Mouse (Mus musculus) heart, embryonic 16.5 days (tissue): ENCODE measurements at regions not wholly inside any gene's neighbourhood (a gene's known extent, or its start where the extent isn't known, plus 50 kb on each side); places are given as distances from the start of the nearest gene placed in this dataset.

ENCODE experiments used
- ATAC-seq: fragments of 200-750 bp; cut with Nextera tagmentation; replicated peaks from 2 replicates; pipeline ENCODE4 v1.8.0; 2017; ENCODE audit warnings: moderate number of reproducible peaks; ENCODE audit not compliant: insufficient read depth, low FRiP score; ENCODE audit errors: extremely low read depth
- H3K27ac ChIP-seq: fragments of 300-500 bp; sonication (generic); 2 replicates; pipeline ENCODE4 v1.5.1; 2014; ENCODE audit warnings: mild to moderate bottlenecking, low read length, control low read depth, moderate library complexity
- H3K27me3 ChIP-seq: fragments of 300-500 bp; sonication (generic); 2 replicates; pipeline ENCODE4 v1.6.1; 2014; ENCODE audit warnings: low read length, mixed read lengths; ENCODE audit not compliant: control insufficient read depth, insufficient read depth
- H3K36me3 ChIP-seq: fragments of 300-500 bp; sonication (generic); 2 replicates; pipeline ENCODE4 v1.6.1; 2014; ENCODE audit not compliant: control insufficient read depth, insufficient read depth
- H3K4me1 ChIP-seq: fragments of 300-500 bp; sonication (generic); 2 replicates; pipeline ENCODE4 v1.6.1; 2014; ENCODE audit warnings: low read length, mixed read lengths; ENCODE audit not compliant: control insufficient read depth, insufficient read depth
- H3K4me2 ChIP-seq: fragments of 300-500 bp; sonication (generic); 2 replicates; pipeline ENCODE4 v1.6.1; 2014; ENCODE audit warnings: low read depth, mild to moderate bottlenecking, control low read depth, low read length
- H3K4me3 ChIP-seq: fragments of 300-500 bp; sonication (generic); 2 replicates; pipeline ENCODE4 v1.5.1; 2014; ENCODE audit warnings: mild to moderate bottlenecking, control low read depth, low read length
- H3K9ac ChIP-seq: fragments of 300-500 bp; sonication (generic); 2 replicates; pipeline ENCODE4 v1.6.1; 2014; ENCODE audit warnings: low read length, control low read depth
- H3K9me3 ChIP-seq: fragments of 300-500 bp; sonication (generic); replicated peaks from 2 replicates; pipeline ENCODE4 v1.6.1; 2016; ENCODE audit warnings: low read length; ENCODE audit not compliant: control insufficient read depth
- WGBS: fragments of 180-500 bp; shearing (Covaris S2); extraction: QIAGEN DNeasy Blood & Tissue Kit; methylation state at CpG from one replicate; pipeline ENCODE4 v1.1.7; 2014; 5-methylcytosine and 5-hydroxymethylcytosine counted together

GRCm38 (mm10) chrX:11387200-11387940 lies 59.7 kb downstream of the H2al1j start:
- no peak for ATAC-seq
- no peaks in the 10 kb centered on the region; the same call in 1 of the 2 replicates for H3K27me3 ChIP-seq
- H3K36me3 ChIP-seq: no peaks in the 10 kb centered on the region
- no peak overlapping the region for H3K27ac ChIP-seq
- H3K4me1 ChIP-seq: no peaks in the 10 kb centered on the region
- no peak overlapping the region for H3K4me3 ChIP-seq
- H3K9ac ChIP-seq: no peak overlapping the region
- no peak overlapping the region for H3K4me2 ChIP-seq
- no peaks in the 10 kb centered on the region for H3K9me3 ChIP-seq
- WGBS: 62% methylated on average over 9 of the region's 9 CpGs

- 66% methylated on average over 9 of the region's 9 CpGs for WGBS
- no peak for ATAC-seq
These were observed 61.2 kb downstream of the H2al1j start for GRCm38 (mm10) chrX:11388860-11389259.

GRCm38 (mm10) chrX:11400406-11400805 lies 72.8 kb downstream of the H2al1j start:
- Histone ChIP-seq H3K4me3 (no peak overlapping the region), H3K9me3 (peaks cover 7% of the 10 kb centered on the region; the same call in 1 of the 2 replicates), H3K27ac (no peak overlapping the region), H3K4me2 (no peak overlapping the region), H3K4me1 (no peaks in the 10 kb centered on the region), H3K9ac (no peak overlapping the region), H3K36me3 (no peaks in the 10 kb centered on the region), H3K27me3 (no peaks in the 10 kb centered on the region)
- 84% methylated on average over 3 of the region's 3 CpGs for WGBS
- no peak for ATAC-seq

More at GRCm38 (mm10) chrX:11388860-11389259, 61.2 kb downstream of the H2al1j start:
- H3K4me2 ChIP-seq: no peak overlapping the region
- no peaks in the 10 kb centered on the region for H3K9me3 ChIP-seq
- H3K36me3 ChIP-seq: no peaks in the 10 kb centered on the region
- no peak overlapping the region for H3K9ac ChIP-seq
- H3K4me3 ChIP-seq: no peak overlapping the region
- no peak overlapping the region for H3K27ac ChIP-seq
- no peaks in the 10 kb centered on the region for H3K4me1 ChIP-seq
- H3K27me3 ChIP-seq: no peaks in the 10 kb centered on the region; the same call in 1 of the 2 replicates

GRCm38 (mm10) chrX:11404369-11404768 lies 76.7 kb downstream of the H2al1j start:
- H3K36me3 ChIP-seq: no peaks in the 10 kb centered on the region
- WGBS: 68% methylated on average over 4 of the region's 4 CpGs
- no peaks in the 10 kb centered on the region for H3K27me3 ChIP-seq
- H3K4me2 ChIP-seq: no peak overlapping the region
- no peaks in the 10 kb centered on the region for H3K4me1 ChIP-seq
- H3K4me3 ChIP-seq: no peak overlapping the region
- no peak overlapping the region for H3K27ac ChIP-seq
- H3K9ac ChIP-seq: no peak overlapping the region
- peaks cover 7% of the 10 kb centered on the region; the same call in 1 of the 2 replicates for H3K9me3 ChIP-seq
- no peak for ATAC-seq

GRCm38 (mm10) chrX:11412316-11412826 lies 84.7 kb downstream of the H2al1j start:
- H3K27ac ChIP-seq: no peak overlapping the region
- 53% methylated on average over 5 of the region's 5 CpGs for WGBS
- H3K9me3 ChIP-seq: no peaks in the 10 kb centered on the region
- ATAC-seq: no peak
- H3K4me1 ChIP-seq: peaks cover 9% of the 10 kb centered on the region; the same call in 1 of the 2 replicates
- H3K4me2 ChIP-seq: no peak overlapping the region
- H3K27me3 ChIP-seq: no peaks in the 10 kb centered on the region; the same call in 1 of the 2 replicates
- no peaks in the 10 kb centered on the region for H3K36me3 ChIP-seq
- H3K9ac ChIP-seq: no peak overlapping the region
- no peak overlapping the region for H3K4me3 ChIP-seq

GRCm38 (mm10) chrX:11415662-11416061 lies 88.0 kb downstream of the H2al1j start:
- Histone ChIP-seq H3K27ac (no peak overlapping the region), H3K9ac (no peak overlapping the region), H3K9me3 (no peaks in the 10 kb centered on the region), H3K4me2 (no peak overlapping the region), H3K27me3 (no peaks in the 10 kb centered on the region; the same call in 1 of the 2 replicates), H3K4me1 (peaks cover 18% of the 10 kb centered on the region; the same call in 1 of the 2 replicates), H3K36me3 (no peaks in the 10 kb centered on the region), H3K4me3 (no peak overlapping the region)
- 39% methylated on average over 4 of the region's 4 CpGs for WGBS
- ATAC-seq: no peak

GRCm38 (mm10) chrX:11416510-11416909 lies 88.9 kb downstream of the H2al1j start:
- no peak overlapping the region for H3K27ac ChIP-seq
- H3K9me3 ChIP-seq: no peaks in the 10 kb centered on the region
- H3K4me2 ChIP-seq: no peak overlapping the region
- no peak overlapping the region for H3K9ac ChIP-seq
- peaks cover 2% of the 10 kb centered on the region; the same call in 1 of the 2 replicates for H3K27me3 ChIP-seq
- ATAC-seq: no peak
- WGBS: 54% methylated on average over 3 of the region's 3 CpGs
- no peak overlapping the region for H3K4me3 ChIP-seq
- peaks cover 18% of the 10 kb centered on the region; the same call in 1 of the 2 replicates for H3K4me1 ChIP-seq
- H3K36me3 ChIP-seq: no peaks in the 10 kb centered on the region

- no peak overlapping the region for H3K4me2 ChIP-seq
- no peaks in the 10 kb centered on the region for H3K9me3 ChIP-seq
- no peak overlapping the region for H3K4me3 ChIP-seq
- peaks cover 18% of the 10 kb centered on the region; the same call in 1 of the 2 replicates for H3K4me1 ChIP-seq
- H3K27me3 ChIP-seq: peaks cover 2% of the 10 kb centered on the region; the same call in 1 of the 2 replicates
- no peaks in the 10 kb centered on the region for H3K36me3 ChIP-seq
- 27% methylated on average over 4 of the region's 4 CpGs for WGBS
- no peak overlapping the region for H3K9ac ChIP-seq
- peak; percentile 59 for ATAC-seq
- peak overlapping the region; percentile 65 for H3K27ac ChIP-seq
These were observed 90.2 kb downstream of the H2al1j start for GRCm38 (mm10) chrX:11417861-11418260.

GRCm38 (mm10) chrX:11418261-11418660 lies 90.6 kb downstream of the H2al1j start:
- no peak overlapping the region for H3K4me3 ChIP-seq
- no peaks in the 10 kb centered on the region for H3K9me3 ChIP-seq
- no peaks in the 10 kb centered on the region for H3K36me3 ChIP-seq
- no peak for ATAC-seq
- H3K9ac ChIP-seq: no peak overlapping the region
- H3K4me2 ChIP-seq: no peak overlapping the region
- peaks cover 18% of the 10 kb centered on the region; the same call in 1 of the 2 replicates for H3K4me1 ChIP-seq
- peaks cover 2% of the 10 kb centered on the region; the same call in 1 of the 2 replicates for H3K27me3 ChIP-seq
- WGBS: 50% methylated on average over 10 of the region's 10 CpGs
- peak overlapping the region; percentile 65 for H3K27ac ChIP-seq
